ENCODE assay signal across 8 mouse cellular contexts in genomic region chr17:28693086-28693485, GRCm38 (mm10). TPM values are rescaled to one million over a fixed set of nuclear protein-coding genes. Genes with fewer than 3 reads are reported as not detected.
DNase-seq lines count a peak whose midpoint lies in the region; ATAC-seq and TF ChIP-seq lines count a peak whose summit lies in the region.

No protein-coding gene starts in this region.

- intact Hi-C loops in gastrocnemius, adult 2 months (cut with DNase I), result loop anchor here (5.0 to 10.0 kb wide), 3 partner anchors 54 to 342 kb away; partner anchors contain the start of gene Srsf3
- intact Hi-C loops in gastrocnemius, postnatal 14 days (cut with DNase I; ENCODE audit: low total_unique reads), result loop anchor here (10.0 kb wide), 1 partner anchor 62 kb away; no protein-coding TSS in a partner anchor

- H3K4me2 ChIP-seq in forebrain, embryonic 14.5 days (ENCODE audit: low read length), result peak overlapping the region; percentile 74
- H3K4me2 ChIP-seq in liver, embryonic 14.5 days (ENCODE audit: low read depth), result peak overlapping the region; percentile 76

- no peaks in the 10 kb centered on the region for H3K9me3 ChIP-seq in forebrain, embryonic 14.5 days (replicated peaks; ENCODE audit: control insufficient read depth, low read length)
- H3K9me3 ChIP-seq in liver, embryonic 14.5 days (ENCODE audit: control insufficient read depth, low read length), result no peaks in the 10 kb centered on the region

- H3K27ac ChIP-seq in gastrocnemius, adult 2 months, result peak overlapping the region; percentile 95
- H3K27ac ChIP-seq in forebrain, embryonic 14.5 days (ENCODE audit: low read depth, low read length), result no peak overlapping the region
- H3K27ac ChIP-seq in liver, embryonic 14.5 days, result no peak overlapping the region

- TF ChIP-seq EP300 in liver, embryonic 14.5 days (IDR thresholded peaks at IDR 0.05; ENCODE audit: low read depth), result no peak

- no peak for ATAC-seq in forebrain, embryonic 14.5 days
- no peak for ATAC-seq in liver, embryonic 14.5 days (ENCODE audit: insufficient read depth)
- no peak for ATAC-seq in monocyte, adult 5-6 weeks (replicated peaks; ENCODE audit: insufficient number of reproducible peaks, low FRiP score, low TSS enrichment, poor library complexity, severe bottlenecking)

- peak overlapping the region; percentile 85 for H3K4me3 ChIP-seq in gastrocnemius, adult 2 months
- peak overlapping the region; percentile 96 for H3K4me3 ChIP-seq in forebrain, embryonic 14.5 days (ENCODE audit: low read depth, low read length)
- peak overlapping the region in 1 of 2 experiments; percentile 100; a peak in 3 of 4 replicates for H3K4me3 ChIP-seq in liver, embryonic 14.5 days (ENCODE audit: insufficient read depth in 1 of 2, low read depth in 2 of 2, low read length in 2 of 2)

- peaks cover 24% of the 10 kb centered on the region for H3K4me1 ChIP-seq in forebrain, embryonic 14.5 days (ENCODE audit: control insufficient read depth, insufficient read depth, low read length)
- H3K4me1 ChIP-seq in liver, embryonic 14.5 days (replicated peaks; ENCODE audit: control insufficient read depth in 2 of 2, insufficient read depth in 2 of 2, low read length in 1 of 2), result peaks cover 39 to 40% of the 10 kb centered on the region in 2 experiments

- WGBS in forebrain, embryonic 14.5 days, result 43% methylated on average over 3 of the region's 3 CpGs
- 5% methylated on average over 3 of the region's 3 CpGs for WGBS in liver, embryonic 14.5 days (ENCODE audit: insufficient replicate concordance)

- H3K9ac ChIP-seq in forebrain, embryonic 14.5 days (ENCODE audit: low read length), result peak overlapping the region; percentile 94
- H3K9ac ChIP-seq in liver, embryonic 14.5 days (replicated peaks), result peak overlapping the region; percentile 98

- H3K27me3 ChIP-seq in forebrain, embryonic 14.5 days (replicated peaks; ENCODE audit: control insufficient read depth, insufficient read depth, low read length), result peaks cover 7% of the 10 kb centered on the region; the same call in 1 of the 2 replicates
- H3K27me3 ChIP-seq in liver, embryonic 14.5 days (ENCODE audit: control insufficient read depth, insufficient read depth, low read length), result no peaks in the 10 kb centered on the region

- H3K36me3 ChIP-seq in forebrain, embryonic 14.5 days (ENCODE audit: control insufficient read depth, insufficient read depth, low read length), result 0 out of 2 replicates have a peak, but pooled peaks cover 2% of the 10 kb centered on the region
- 0 out of 2 replicates have a peak, but pooled peaks cover 6% of the 10 kb centered on the region for H3K36me3 ChIP-seq in liver, embryonic 14.5 days (replicated peaks; ENCODE audit: control insufficient read depth, insufficient read depth, low read depth)

- no peak for TF ChIP-seq CTCF in gastrocnemius, adult 2 months (IDR thresholded peaks at IDR 0.05)
- TF ChIP-seq CTCF in liver, embryonic 14.5 days (IDR thresholded peaks at IDR 0.05; ENCODE audit: low read depth), result no peak

- no peak for DNase-seq in gastrocnemius, adult 2 months
- no peak for DNase-seq in gastrocnemius, postnatal 14 days
- DNase-seq in 416B (ENCODE audit: low read depth), result peak; percentile 81
- DNase-seq in forebrain, embryonic 14.5 days (ENCODE audit: low spot score), result no peak
- DNase-seq in liver, embryonic 14.5 days (ENCODE audit: low read depth in 3 of 3, low spot score in 3 of 3), result no peak
- no peak for DNase-seq in urinary bladder, postnatal 36 days (ENCODE audit: low spot score in 2 of 2)
- no peak for DNase-seq in layer of hippocampus, adult 9-11 months

RNA-seq across cellular contexts. Expression of gene Mapk14, which starts 2.0 kb away (rescaled TPM):
- total RNA-seq in gastrocnemius, adult 2 months (2021), result 10 to 100 TPM; 87.8 to 99.6 TPM
- total RNA-seq in gastrocnemius, postnatal 14 days (2021), result 10 to 100 TPM; 60.8 to 63.8 TPM
- 26.5 and 27.2 TPM in 2 replicates for polyA plus RNA-seq in forebrain, embryonic 14.5 days (2014; fragmentation: Nextera tagmentation; extraction: Ambion mirVana)
- polyA plus RNA-seq in liver, embryonic 14.5 days (2012; rRNA removed), result 30.3 and 37.8 TPM in 2 replicates
- polyA plus RNA-seq in liver, embryonic 14.5 days (2014; fragmentation: Nextera tagmentation; extraction: Ambion mirVana), result 33.2 and 36.1 TPM in 2 replicates
- 157 to 202 TPM (median 181 TPM) in 3 replicates for total RNA-seq in monocyte, adult 5-6 weeks (2017)

RNA-seq across cellular contexts. Expression of gene Slc26a8, which starts 3.1 kb away (rescaled TPM):
- total RNA-seq in gastrocnemius, adult 2 months (2021), result under 1 TPM; 0.38 to 0.50 TPM
- total RNA-seq in gastrocnemius, postnatal 14 days (2021), result under 1 TPM; 0.33 to 0.64 TPM
- 0.88 and 1.3 TPM in 2 replicates for polyA plus RNA-seq in forebrain, embryonic 14.5 days (2014; fragmentation: Nextera tagmentation; extraction: Ambion mirVana)
- 0.26 and 0.35 TPM in 2 replicates for polyA plus RNA-seq in liver, embryonic 14.5 days (2012; rRNA removed)
- polyA plus RNA-seq in liver, embryonic 14.5 days (2014; fragmentation: Nextera tagmentation; extraction: Ambion mirVana), result 0.11 and 0.21 TPM in 2 replicates
- 0.97 to 1.5 TPM in 2 of 3 replicates, not detected in the other for total RNA-seq in monocyte, adult 5-6 weeks (2017)

RNA-seq across cellular contexts. Expression of gene AC170998.1, which starts 32.8 kb away (rescaled TPM):
- total RNA-seq in gastrocnemius, adult 2 months (2021), result under 1 TPM; 0.39 to 0.71 TPM
- total RNA-seq in gastrocnemius, postnatal 14 days (2021), result under 1 TPM in 1 of 2 experiments, not detected in 1; 0.53 TPM
- 0.52 and 0.61 TPM in 2 replicates for polyA plus RNA-seq in forebrain, embryonic 14.5 days (2014; fragmentation: Nextera tagmentation; extraction: Ambion mirVana)
- 0.06 and 0.58 TPM in 2 replicates for polyA plus RNA-seq in liver, embryonic 14.5 days (2012; rRNA removed)
- 0.40 and 0.74 TPM in 2 replicates for polyA plus RNA-seq in liver, embryonic 14.5 days (2014; fragmentation: Nextera tagmentation; extraction: Ambion mirVana)
- total RNA-seq in monocyte, adult 5-6 weeks (2017), result 10.1 to 17.4 TPM in 2 of 3 replicates, not detected in the other
